ENCODE assay signal across 7 mouse cellular contexts in genomic region chr7:80057781-80058180, GRCm38 (mm10). TPM values are rescaled to one million over a fixed set of nuclear protein-coding genes. Genes with fewer than 3 reads are reported as not detected.
DNase-seq lines count a peak whose midpoint lies in the region; ATAC-seq and TF ChIP-seq lines count a peak whose summit lies in the region.

No protein-coding gene starts in this region.

- TF ChIP-seq POLR2A in CH12.LX (IDR thresholded peaks at IDR 0.05; ENCODE audit: low read depth, low read length) = no peak
- TF ChIP-seq POLR2A in thymus, adult 2 months (IDR thresholded peaks at IDR 0.05; ENCODE audit: control insufficient read depth, extremely low read depth, insufficient read depth, low read length, poor library complexity) = no peak

- H3K4me2 ChIP-seq in CH12.LX (ENCODE audit: insufficient read depth, low read depth, poor library complexity, severe bottlenecking) = peak overlapping the region; percentile 79
- H3K4me2 ChIP-seq in liver, postnatal 0 days (ENCODE audit: low read depth, low read length) = peak overlapping the region; percentile 42; the same call in 1 of the 2 replicates

- no peaks in the 10 kb centered on the region for H3K27me3 ChIP-seq in CH12.LX (replicated peaks)
- no peaks in the 10 kb centered on the region for H3K27me3 ChIP-seq in E14TG2a.4 (ENCODE audit: insufficient read depth, low read length)
- no peaks in the 10 kb centered on the region for H3K27me3 ChIP-seq in liver, postnatal 0 days (ENCODE audit: insufficient read depth, low read length)
- no peaks in the 10 kb centered on the region for H3K27me3 ChIP-seq in thymus, adult 2 months (ENCODE audit: control insufficient read depth, insufficient read depth, low read length)

- in situ Hi-C loops in CH12.LX (cut with MboI; ENCODE audit: low pct_ligation_motif_present, low pct_unique_long_range_greater_than_20kb, low sequenced_read_pairs) = no loop called here

- H3K36me3 ChIP-seq in CH12.LX (replicated peaks in 1 of 2; ENCODE audit: control insufficient read depth in 1 of 2, insufficient read depth in 1 of 2, low read length in 1 of 2) (peaks cover 0 to 32% of the 10 kb centered on the region in 2 experiments), E14TG2a.4 (ENCODE audit: insufficient read depth, low read length) (peaks cover 84% of the 10 kb centered on the region)
- 0 out of 2 replicates have a peak, but pooled peaks cover 4% of the 10 kb centered on the region for H3K36me3 ChIP-seq in liver, postnatal 0 days (replicated peaks; ENCODE audit: insufficient read depth, low read length)
- no peaks in the 10 kb centered on the region for H3K36me3 ChIP-seq in thymus, adult 2 months (ENCODE audit: control insufficient read depth, insufficient read depth, low read length)

- H3K9ac ChIP-seq in CH12.LX (ENCODE audit: insufficient read depth, low read depth) = peak overlapping the region; percentile 39
- H3K9ac ChIP-seq in liver, postnatal 0 days (replicated peaks) = peak overlapping the region; percentile 44; the same call in 1 of the 2 replicates

- H3K79me2 ChIP-seq in CH12.LX (replicated peaks; ENCODE audit: control insufficient read depth, extremely low read depth, insufficient read depth, poor library complexity, severe bottlenecking) = peaks cover 29% of the 10 kb centered on the region

- 40% methylated on average over 14 of the region's 14 CpGs for WGBS in liver, postnatal 0 days (ENCODE audit: insufficient replicate concordance)
- 78% methylated on average over 14 of the region's 14 CpGs for WGBS in thymus, adult 2 months

- ATAC-seq in liver, postnatal 0 days = peak; percentile 58

- dilution Hi-C loops in CH12.LX (cut with MboI; ENCODE audit: extremely low pct_ligation_motif_present, extremely low pct_unique_long_range_greater_than_20kb, low sequenced_read_pairs) = no loop called here

- intact Hi-C loops in left cerebral cortex, postnatal 14 days (cut with DNase I) = no loop called here

- H3K27ac ChIP-seq in CH12.LX (ENCODE audit: insufficient read depth, low read depth) = peak overlapping the region; percentile 98
- peak overlapping the region; percentile 91 for H3K27ac ChIP-seq in liver, postnatal 0 days (ENCODE audit: low read depth)
- no peak overlapping the region for H3K27ac ChIP-seq in thymus, adult 2 months (ENCODE audit: control insufficient read depth, insufficient read depth, low read length)

- DNase-seq in CH12.LX (ENCODE audit: extremely low read depth) = no peak
- DNase-seq in heart, postnatal 4 days = peak; percentile 35
- peak; percentile 41 for DNase-seq in liver, postnatal 0 days
- no peak for DNase-seq in thymus, adult 2 months
- DNase-seq in right cerebral cortex, adult 18-20 months = no peak
- no peak for DNase-seq in left cerebral cortex, postnatal 14 days (ENCODE audit: low spot score in 2 of 2)

- TF ChIP-seq RAD21 in CH12.LX (IDR thresholded peaks at IDR 0.05; ENCODE audit: low read depth, low read length) = no peak

- H3K4me3 ChIP-seq in CH12.LX (replicated peaks in 1 of 3; ENCODE audit: low read depth in 2 of 3, low read length in 2 of 3, poor library complexity in 1 of 3) (peak overlapping the region in 1 of 3 experiments; percentile 17), E14TG2a.4 (replicated peaks; ENCODE audit: low read length) (peak overlapping the region; percentile 55)
- no peak overlapping the region for H3K4me3 ChIP-seq in liver, postnatal 0 days (ENCODE audit: low read depth, low read length)
- no peak overlapping the region for H3K4me3 ChIP-seq in thymus, adult 2 months (ENCODE audit: control insufficient read depth, insufficient read depth, low read length)

- H3K9me3 ChIP-seq in CH12.LX (replicated peaks; ENCODE audit: low read length) = no peaks in the 10 kb centered on the region
- no peaks in the 10 kb centered on the region for H3K9me3 ChIP-seq in E14TG2a.4 (ENCODE audit: low read length)
- no peaks in the 10 kb centered on the region for H3K9me3 ChIP-seq in liver, postnatal 0 days (ENCODE audit: low read length)

- TF ChIP-seq CTCF in CH12.LX (conservative IDR thresholded peaks at IDR 0.05 in 1 of 2, IDR thresholded peaks at IDR 0.05 in 1 of 2; ENCODE audit: low read depth in 2 of 2, low read length in 2 of 2) = no peak
- TF ChIP-seq CTCF in E14TG2a.4 (conservative IDR thresholded peaks at IDR 0.05; ENCODE audit: low read length) = no peak
- TF ChIP-seq CTCF in liver, postnatal 0 days (IDR thresholded peaks at IDR 0.05; ENCODE audit: low read depth) = 0 out of 2 replicates have a peak, but pooled peaks have one; percentile 2
- no peak for TF ChIP-seq CTCF in thymus, adult 2 months (IDR thresholded peaks at IDR 0.05; ENCODE audit: borderline replicate concordance, control insufficient read depth, extremely low read depth, insufficient read depth, low read length, poor library complexity)

- TF ChIP-seq EP300 in CH12.LX (IDR thresholded peaks at IDR 0.05; ENCODE audit: low read length) = no peak
- no peak for TF ChIP-seq EP300 in liver, postnatal 0 days (IDR thresholded peaks at IDR 0.05; ENCODE audit: low read depth)

- H3K4me1 ChIP-seq in CH12.LX (ENCODE audit: control insufficient read depth in 1 of 2, insufficient read depth in 2 of 2) (peaks cover 53 to 89% of the 10 kb centered on the region in 2 experiments), E14TG2a.4 (replicated peaks; ENCODE audit: low read depth, low read length) (peaks cover 89% of the 10 kb centered on the region)
- peaks cover 60% of the 10 kb centered on the region for H3K4me1 ChIP-seq in liver, postnatal 0 days (ENCODE audit: insufficient read depth)
- H3K4me1 ChIP-seq in thymus, adult 2 months (replicated peaks; ENCODE audit: control insufficient read depth, insufficient read depth, low read length) = peaks cover 39% of the 10 kb centered on the region

TF ChIP-seq in CH12.LX, 34 proteins besides CTCF, POLR2A, EP300 and RAD21:
- peak; percentile 59; the same call in 1 of the 2 replicates for TF ChIP-seq SIN3A (IDR thresholded peaks at IDR 0.05; ENCODE audit: low read length)
- no peak for TF ChIP-seq KAT2A (IDR thresholded peaks at IDR 0.05; ENCODE audit: insufficient replicate concordance, low read length)
- no peak for TF ChIP-seq MYC (IDR thresholded peaks at IDR 0.05; ENCODE audit: low read depth, low read length)
- TF ChIP-seq ZMIZ1 (IDR thresholded peaks at IDR 0.05; ENCODE audit: low read depth, low read length) = 0 out of 2 replicates have a peak, but pooled peaks have one; percentile 44
- no peak for TF ChIP-seq MAX (IDR thresholded peaks at IDR 0.05; ENCODE audit: low read length)
- peak; percentile 17; the same call in 1 of the 2 replicates for TF ChIP-seq MXI1 (IDR thresholded peaks at IDR 0.05; ENCODE audit: low read depth, low read length)

RNA-seq across cellular contexts. Expression of gene Zfp710, which starts 33.2 kb away (rescaled TPM):
- total RNA-seq in CH12.LX (2012; rRNA removed) (16.2 and 16.3 TPM in 2 replicates), CH12.LX (2014; rRNA removed) (6.1 and 7.6 TPM in 2 replicates)
- polyA plus RNA-seq in CH12.LX (2012; ENCODE audit: insufficient read length, low read depth) = 12.1 and 14.4 TPM in 2 replicates
- 10 to 100 TPM; 20.3 to 20.7 TPM for total RNA-seq in heart, postnatal 4 days (2021)
- polyA plus RNA-seq in liver, postnatal 0 days (2015; fragmentation: Nextera tagmentation; extraction: Ambion mirVana) = 5.9 and 6.4 TPM in 2 replicates
- 62.1 and 63.1 TPM in 2 replicates for polyA plus RNA-seq in thymus, adult 2 months (2012; rRNA removed)
- total RNA-seq in left cerebral cortex, postnatal 14 days (2021) = 10 to 100 TPM; 15.7 to 16.0 TPM

RNA-seq across cellular contexts. Expression of gene Idh2, which starts 57.4 kb away (rescaled TPM):
- 71.1 and 96.4 TPM in 2 replicates for total RNA-seq in CH12.LX (2012; rRNA removed)
- total RNA-seq in CH12.LX (2014; rRNA removed) = 20.8 and 21.5 TPM in 2 replicates
- 13.6 and 21.1 TPM in 2 replicates for polyA plus RNA-seq in CH12.LX (2012; ENCODE audit: insufficient read length, low read depth)
- total RNA-seq in heart, postnatal 4 days (2021) = 1,000 to 10,000 TPM; 1,640 to 1,742 TPM
- polyA plus RNA-seq in liver, postnatal 0 days (2015; fragmentation: Nextera tagmentation; extraction: Ambion mirVana) = 183 and 184 TPM in 2 replicates
- 168 and 225 TPM in 2 replicates for polyA plus RNA-seq in thymus, adult 2 months (2012; rRNA removed)
- 10 to 100 TPM; 48.1 to 50.3 TPM for total RNA-seq in left cerebral cortex, postnatal 14 days (2021)

Comparison
In these comparisons a context has a peak if more than half of its experiments do, and no peak if none do; other contexts are left out.
1. DNase-seq: peak in heart, postnatal 4 days (single experiment) and liver, postnatal 0 days (single experiment); none in CH12.LX (single experiment), thymus, adult 2 months (single experiment), right cerebral cortex, adult 18-20 months (single experiment) and left cerebral cortex, postnatal 14 days (0 of 2).
2. RNA of gene Idh2, which starts 57.4 kb away (total RNA-seq): 1,640 to 1,742 TPM in heart, postnatal 4 days; 20.8 to 96.4 TPM in CH12.LX and 48.1 to 50.3 TPM in left cerebral cortex, postnatal 14 days; every median in the first group is over 10 times any median in the second.